Mouse (Mus musculus): ENCODE data around the gene Birc7.
A peak's percentile ranks its signal among the peaks of the same experiment; 100 is the strongest.

Gene Birc7

GRCm38 (mm10) chr2:180905556-180906221, 23.1 kb upstream of the Birc7 start:
- no peak for DNase-seq

DNA sequence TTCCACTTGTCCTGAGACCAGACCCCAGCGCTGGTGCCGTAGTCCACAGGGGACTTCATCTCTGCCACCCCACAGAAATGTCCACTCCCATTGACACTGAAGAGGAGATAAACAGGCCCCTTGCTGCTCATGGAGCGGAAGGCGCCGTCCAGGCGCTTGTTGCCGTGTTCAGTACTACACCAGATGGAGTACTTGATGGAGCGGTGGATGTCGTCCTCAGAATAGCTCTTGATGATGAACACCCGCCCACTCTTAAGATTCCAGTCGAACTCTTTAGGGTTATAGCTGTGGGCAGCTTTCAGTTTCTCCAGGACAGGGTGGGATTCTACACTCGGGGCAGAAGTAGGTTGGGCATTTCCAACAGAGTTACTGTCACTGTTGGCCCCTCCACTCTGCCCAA, 17.9 kb upstream of the Birc7 start:
- DNase-seq, result peak; percentile 62

DNA sequence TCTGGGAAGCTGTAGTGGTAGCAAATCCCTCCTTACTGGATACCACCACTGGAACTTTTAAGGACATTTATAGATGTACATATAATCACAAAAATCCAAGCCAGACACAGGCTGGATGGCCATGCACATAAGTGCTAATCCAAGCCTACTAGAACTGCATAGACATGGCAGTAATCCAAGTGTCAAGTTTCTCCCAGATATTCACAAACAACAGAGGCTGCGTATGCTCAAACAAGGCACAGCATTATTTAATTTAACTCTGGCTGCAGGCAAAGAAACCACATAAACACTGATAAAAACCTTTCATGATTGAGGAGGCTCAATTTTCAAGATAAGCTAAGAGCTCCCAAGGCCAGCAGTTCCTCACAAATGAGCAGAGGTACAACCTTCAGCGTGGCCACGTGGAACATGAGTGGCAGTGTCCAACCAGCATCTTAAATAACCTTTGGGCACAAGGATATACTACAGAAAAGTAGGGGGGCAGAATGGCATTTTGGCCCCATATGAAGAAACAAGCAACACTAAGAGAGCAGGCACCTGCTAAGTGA, 12.9 kb upstream of the Birc7 start:
- DNase-seq, result no peak

DNA sequence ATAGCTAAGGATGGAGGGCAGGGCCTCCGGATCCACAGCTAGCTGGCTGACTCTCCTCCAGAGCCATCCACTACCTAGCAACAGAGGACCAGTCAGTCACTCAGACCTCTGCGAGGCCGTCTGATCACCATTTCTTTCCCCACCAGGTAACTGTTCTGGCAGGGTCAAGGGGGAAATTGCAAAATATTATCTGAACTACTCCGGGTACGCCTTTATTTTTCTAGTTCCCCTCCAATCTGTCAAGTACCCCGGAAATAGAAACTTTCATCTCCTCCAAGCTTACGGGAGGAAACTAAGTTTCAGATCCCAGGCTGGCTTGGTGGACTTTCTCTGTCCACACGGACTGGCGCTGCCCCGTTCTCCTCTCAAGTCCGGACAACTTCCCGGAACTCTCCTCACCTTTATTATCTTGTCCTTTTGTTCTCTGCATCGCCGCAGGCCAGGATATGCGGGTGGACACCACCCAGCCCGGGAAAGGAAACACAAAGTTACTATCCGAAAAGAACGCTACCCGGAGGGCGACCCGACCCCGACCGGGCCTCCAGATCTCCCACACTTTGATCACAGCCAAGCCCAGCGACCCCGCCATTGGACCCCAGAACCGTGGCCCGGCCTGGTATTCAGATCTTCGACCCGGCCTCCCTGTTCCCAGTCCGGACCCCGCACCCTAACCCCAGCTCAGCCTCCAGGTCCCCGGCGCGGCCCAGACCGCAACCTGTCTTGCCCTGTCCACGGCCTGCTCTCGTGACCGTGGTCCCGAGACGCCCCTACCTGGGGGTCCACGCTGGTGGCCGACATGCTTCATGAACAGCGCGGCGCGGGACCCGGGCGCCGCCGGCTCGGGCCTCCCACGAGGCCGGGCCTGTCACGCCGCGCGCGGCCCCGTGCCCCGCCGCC, 8.7 kb upstream of the Birc7 start:
- no peak for DNase-seq

DNA sequence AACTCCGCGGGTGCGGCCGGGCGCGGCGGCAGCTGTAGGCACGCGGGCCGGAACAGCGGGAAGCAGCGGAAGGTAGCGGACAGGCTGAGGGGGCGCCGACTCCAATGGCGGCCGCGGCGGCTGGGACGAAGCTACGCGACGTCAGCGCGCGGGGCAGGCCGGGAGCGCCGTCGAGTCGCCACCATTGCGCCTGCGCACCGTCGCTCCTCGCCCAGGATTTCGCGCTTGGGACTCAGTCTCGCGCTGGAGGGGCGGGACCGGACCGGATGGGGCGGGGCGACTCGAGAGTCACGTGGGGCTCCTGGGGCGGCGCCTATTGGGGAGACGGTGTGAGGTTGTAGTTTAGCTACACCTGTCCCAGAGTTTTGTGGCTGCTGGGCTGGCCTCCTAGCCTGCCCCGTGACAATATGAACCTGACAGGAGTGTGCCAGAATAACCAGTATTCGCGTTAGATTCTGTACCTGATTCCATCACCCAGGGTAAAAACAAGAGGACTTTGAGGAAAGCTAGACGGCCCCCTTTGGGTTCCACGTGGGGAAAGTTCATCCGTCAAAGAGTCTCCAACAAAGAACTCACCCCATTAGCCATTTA, 7.9 kb upstream of the Birc7 start, which contains the start of gene Ythdf1:
Ythdf1 (minus strand) TSS at position 140 of the 591 bp plus-strand sequence.
- peak; percentile 95 for DNase-seq

DNA sequence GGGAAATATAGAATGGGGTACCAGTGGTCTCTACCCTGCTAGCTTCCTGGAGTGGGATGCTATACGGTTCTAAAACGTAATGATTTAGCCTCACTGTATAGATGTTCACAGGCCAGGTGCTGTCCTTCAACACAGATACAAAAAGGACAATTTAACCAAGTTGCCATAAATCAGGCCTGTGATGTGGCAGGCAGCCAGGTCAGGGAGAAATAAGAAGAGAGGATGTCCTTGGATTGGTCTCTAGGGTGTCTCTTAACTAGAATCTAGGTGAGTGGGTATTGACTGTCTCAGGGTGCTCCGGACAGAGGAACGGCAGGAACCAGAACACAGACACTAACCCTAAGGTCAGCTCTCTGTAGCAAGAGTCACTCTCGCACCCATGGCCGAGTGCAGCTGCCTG, 6.1 kb upstream of the Birc7 start:
- no peak for DNase-seq

GRCm38 (mm10) chr2:180925176-180925575, 3.6 kb upstream of the Birc7 start:
- DNase-seq, result peak; percentile 44

GRCm38 (mm10) chr2:180932418-180932817, 3.6 kb downstream of the Birc7 start:
- no peak for DNase-seq

- no peak for DNase-seq
These were observed 11.4 kb downstream of the Birc7 start for GRCm38 (mm10) chr2:180940187-180940586.

DNA sequence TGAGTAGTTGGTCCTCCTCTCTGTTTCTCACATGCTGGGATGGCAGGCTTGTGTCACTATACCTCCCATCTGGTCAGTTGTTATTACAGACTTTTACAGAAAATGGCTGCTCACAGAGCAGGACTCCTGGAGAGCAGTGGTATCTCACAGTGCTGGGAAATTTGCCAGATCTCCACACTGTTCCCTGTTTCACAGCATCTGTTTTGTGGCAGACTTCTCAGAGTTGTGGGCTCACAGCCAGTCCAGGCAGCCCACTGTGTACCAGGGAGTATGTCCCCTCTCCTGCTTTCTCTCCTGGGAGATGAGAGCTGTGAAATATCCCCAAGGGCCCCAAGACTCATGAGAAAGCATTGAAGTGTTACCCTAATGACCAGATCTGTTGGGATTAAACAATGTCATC, 13.0 kb downstream of the Birc7 start:
- DNase-seq, result peak; percentile 70

GRCm38 (mm10) chr2:180949947-180950346, 21.1 kb downstream of the Birc7 start:
- DNase-seq, result no peak

DNA sequence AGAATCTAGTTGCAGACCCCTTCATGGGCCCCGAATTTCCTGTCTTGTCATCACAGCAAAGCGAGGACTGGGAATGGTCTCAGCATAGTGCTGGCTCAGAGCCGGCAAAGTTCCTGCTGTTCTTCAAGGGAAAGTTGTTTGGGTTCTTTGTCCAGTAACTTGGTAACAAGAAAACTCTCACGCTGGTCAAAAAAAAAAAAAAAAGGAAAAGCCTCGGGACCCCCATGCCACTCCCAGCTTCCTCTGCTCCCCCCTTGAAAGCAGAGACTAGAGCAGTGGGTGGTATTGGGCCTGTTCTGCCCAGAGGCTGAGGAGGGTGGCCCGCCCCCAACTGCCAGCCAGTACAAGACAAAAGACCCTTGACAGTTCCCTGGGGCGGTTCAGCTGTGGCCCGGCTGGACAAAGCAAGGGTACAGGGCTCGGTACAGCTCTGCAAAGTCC, 23.9 kb downstream of the Birc7 start:
- DNase-seq, result peak; percentile 21

GRCm38 (mm10) chr2:180953638-180954037, 24.8 kb downstream of the Birc7 start:
- no peak for DNase-seq

- peak; percentile 47 for DNase-seq
These were observed 25.5 kb downstream of the Birc7 start, which contains the start of gene Nkain4 for GRCm38 (mm10) chr2:180954061-180955047. TSS of gene Nkain4 (minus strand) at chr2:180954699.

DNA sequence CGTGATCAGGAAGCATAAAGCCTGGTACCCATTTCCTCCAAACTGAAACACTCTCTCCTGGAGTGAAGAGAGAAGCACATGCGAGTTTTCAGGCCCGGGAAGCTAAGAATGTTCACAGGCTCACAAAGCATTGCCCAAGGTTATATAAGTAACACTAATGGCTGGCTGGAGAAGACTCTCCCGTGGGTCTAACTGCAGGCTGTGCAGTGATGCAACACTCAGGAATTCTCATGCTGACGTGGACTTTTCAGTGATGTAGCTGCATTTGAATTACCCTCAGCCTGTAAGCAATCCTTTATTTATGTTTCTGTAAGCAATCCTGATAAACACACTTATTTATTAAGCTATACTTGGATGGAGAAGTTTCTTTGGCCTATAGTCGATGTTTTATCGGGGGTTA, 30.8 kb downstream of the Birc7 start:
- DNase-seq, result no peak

GRCm38 (mm10) chr2:180960187-180960586, 31.4 kb downstream of the Birc7 start:
- no peak for DNase-seq

- DNase-seq, result no peak
These were observed 33.9 kb downstream of the Birc7 start for GRCm38 (mm10) chr2:180962616-180963308.

- DNase-seq, result peak; percentile 64
These were observed 35.1 kb downstream of the Birc7 start for GRCm38 (mm10) chr2:180963956-180964355.

DNA sequence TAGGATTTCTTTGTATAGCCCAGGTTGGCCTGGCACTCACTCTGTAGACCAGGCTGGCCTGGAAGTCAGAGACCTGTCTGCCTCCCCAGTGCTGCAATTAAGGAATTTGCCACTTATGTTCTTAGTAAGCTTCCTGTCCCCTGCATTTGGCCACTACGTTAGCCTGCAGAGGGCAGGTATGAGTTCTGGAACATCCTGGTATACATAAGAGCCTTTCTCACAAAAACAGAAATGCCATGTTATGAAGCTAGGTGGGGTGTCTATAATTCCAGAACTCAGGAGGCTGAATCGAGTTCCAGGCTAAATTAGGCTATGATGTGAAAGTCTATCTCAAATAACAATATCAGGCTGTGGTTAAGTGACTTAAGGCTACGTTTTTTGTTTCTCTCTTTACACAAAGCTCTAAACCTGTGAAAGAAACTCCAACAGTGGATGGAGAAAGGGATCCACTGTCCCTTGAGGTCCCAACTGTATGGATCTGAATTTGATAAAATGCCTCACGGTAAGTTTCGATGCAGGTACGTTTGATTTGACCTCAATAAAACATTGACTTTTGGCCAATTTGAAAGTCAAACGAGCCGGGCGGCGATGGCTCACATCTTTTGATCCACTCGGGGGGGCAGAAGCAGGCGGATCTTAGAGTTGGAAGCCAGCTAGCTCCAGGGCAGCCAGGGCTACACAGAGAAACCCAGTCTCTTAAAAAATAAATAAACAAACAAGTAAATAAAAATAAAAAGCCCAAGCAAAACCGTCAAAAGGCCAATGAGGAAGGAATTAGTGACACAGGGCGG, 37.5 kb downstream of the Birc7 start:
- peak; percentile 33 for DNase-seq

GRCm38 (mm10) chr2:180967010-180967763, 38.4 kb downstream of the Birc7 start, which contains the start of gene Arfgap1:
TSS of gene Arfgap1 (plus strand) at chr2:180967225.
- peak; percentile 93 for DNase-seq

All from layer of hippocampus, adult 9-11 months (tissue).